Mouse (Mus musculus): ENCODE results near the gene Aqp7.

DNA sequence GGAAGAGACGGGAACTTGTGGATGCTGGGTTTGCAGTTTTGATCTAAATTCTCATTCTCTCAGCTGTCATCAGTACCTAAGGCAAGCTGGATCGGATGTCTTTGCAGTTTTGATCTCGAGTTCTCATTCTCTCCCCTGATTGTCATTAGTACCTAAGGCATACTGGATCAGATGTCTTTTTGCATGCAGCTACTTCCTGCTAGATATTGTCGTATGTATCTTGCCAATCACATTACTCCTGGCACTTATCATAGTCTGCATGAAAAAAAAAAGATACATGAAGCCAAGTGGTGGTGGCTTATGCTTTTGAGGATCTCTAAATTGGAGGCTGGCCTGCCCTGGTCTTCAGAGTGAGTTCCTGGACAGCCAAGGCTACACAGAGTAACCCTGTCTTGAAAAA, 36.9 kb upstream of the Aqp7 start:
- TF ChIP-seq CTCF (IDR thresholded peaks at IDR 0.05): no peak
- TF ChIP-seq EP300 (IDR thresholded peaks at IDR 0.05): no peak
